Mouse (Mus musculus) cerebellum, adult 2 months (tissue): ENCODE results near the gene Ube2f. TPM values are rescaled to one million over a fixed set of nuclear protein-coding genes. Genes with fewer than 3 reads are reported as not detected.

Experiments
- DNase-seq, 2 experiments: peaks; one replicate each; pipeline ENCODE4 v3.0.0; 2021
- H3K27ac ChIP-seq: fragments of 200-500 bp; 2 replicates; pipeline ENCODE4 v1.5.1; 2012; ENCODE audit warnings: low read length, control low read depth, inconsistent platforms; ENCODE audit not compliant: insufficient read depth
- H3K27me3 ChIP-seq: fragments of 200-500 bp; 2 replicates; pipeline ENCODE4 v1.6.1; 2012; ENCODE audit warnings: inconsistent platforms, mild to moderate bottlenecking, low read length, moderate library complexity; ENCODE audit not compliant: control insufficient read depth, insufficient read depth
- H3K4me1 ChIP-seq: fragments of 200-500 bp; 2 replicates; pipeline ENCODE4 v1.6.1; 2011; ENCODE audit warnings: low read length; ENCODE audit not compliant: control insufficient read depth, insufficient read depth
- H3K4me3 ChIP-seq: fragments of 200-500 bp; replicated peaks from 2 replicates; pipeline ENCODE3; 2011; ENCODE audit warnings: mild to moderate bottlenecking, low read depth, low read length, control low read depth; ENCODE audit not compliant: insufficient read depth
- CTCF ChIP-seq: fragments of 200-500 bp; IDR thresholded peaks from 2 replicates; pipeline ENCODE4 v1.5.1; 2011; ENCODE audit warnings: low read depth, mild to moderate bottlenecking, control low read depth, low read length, moderate library complexity, borderline replicate concordance; ENCODE audit not compliant: insufficient read depth
- POLR2A ChIP-seq: fragments of 200-500 bp; IDR thresholded peaks from 2 replicates; pipeline ENCODE4 v1.6.1; 2011; ENCODE audit warnings: low read length, control low read depth, borderline replicate concordance; ENCODE audit not compliant: insufficient read depth
- WGBS: fragments of 180-500 bp; shearing (Covaris S2); methylation state at CpG from one replicate; pipeline ENCODE4 v1.1.7; 2018; 5-methylcytosine and 5-hydroxymethylcytosine counted together
- polyA plus RNA-seq: library from polyadenylated mRNA; depleted of rRNA; stranded (reverse); fragments of >200 nt; gene quantifications from 2 replicates; pipeline ENCODE4 v1.2.3, GENCODE M21; 2012

The Ube2f gene
- polyA plus RNA-seq, 1 experiment, result 72.3 TPM

DNA sequence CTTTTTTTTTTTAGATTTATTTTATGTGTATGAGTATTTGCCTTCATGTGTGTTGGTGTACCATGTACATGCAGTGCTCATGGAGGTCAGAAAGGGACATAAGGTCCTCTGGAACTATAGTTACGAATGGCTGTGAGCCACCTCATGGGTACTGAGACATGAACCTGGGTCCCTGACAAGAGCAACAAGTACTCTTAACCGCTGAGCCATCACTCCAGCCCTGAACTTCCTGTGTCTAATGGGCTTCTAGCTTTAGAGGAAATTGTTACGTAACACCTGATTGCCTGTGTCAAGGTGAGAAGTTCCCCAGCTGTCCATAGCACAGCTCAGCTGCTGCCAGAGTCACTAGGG lies 29.8 kb upstream of the Ube2f start:
- WGBS, result 93% methylated on average over 3 of the region's 3 CpGs

GRCm38 (mm10) chr1:91226562-91226961 lies 23.5 kb upstream of the Ube2f start:
- no peak for TF ChIP-seq POLR2A
- Histone ChIP-seq H3K4me1 (no peaks in the 10 kb centered on the region), H3K4me3 (no peak overlapping the region), H3K27ac (no peak overlapping the region), H3K27me3 (no peaks in the 10 kb centered on the region)
- 53% methylated on average over 4 of the region's 4 CpGs for whole genome bisulfite sequencing
- DNase-seq, result no peak

More for the DNA sequence above, 29.8 kb upstream of the Ube2f start:
- no peaks in the 10 kb centered on the region for H3K27me3 ChIP-seq
- no peak for TF ChIP-seq CTCF
- TF ChIP-seq POLR2A, result no peak
- H3K4me1 ChIP-seq, result peaks cover 4% of the 10 kb centered on the region; the same call in 1 of the 2 replicates
- DNase-seq, result no peak
- no peak overlapping the region for H3K4me3 ChIP-seq
- no peak overlapping the region for H3K27ac ChIP-seq

GRCm38 (mm10) chr1:91227381-91228054 lies 22.6 kb upstream of the Ube2f start:
- DNase-seq, result no peak
- Histone ChIP-seq H3K27ac (no peak overlapping the region), H3K4me3 (no peak overlapping the region), H3K4me1 (no peaks in the 10 kb centered on the region), H3K27me3 (no peaks in the 10 kb centered on the region)
- WGBS, result 68% methylated on average over 15 of the region's 15 CpGs
- TF ChIP-seq POLR2A (no peak), CTCF (no peak)

GRCm38 (mm10) chr1:91231142-91231541 lies 19.0 kb upstream of the Ube2f start:
- 38% methylated on average over 6 of the region's 6 CpGs for WGBS
- TF ChIP-seq CTCF (no peak), POLR2A (no peak)
- DNase-seq, result no peak
- no peaks in the 10 kb centered on the region for H3K4me1 ChIP-seq
- no peak overlapping the region for H3K27ac ChIP-seq
- no peaks in the 10 kb centered on the region for H3K27me3 ChIP-seq
- no peak overlapping the region for H3K4me3 ChIP-seq

- Histone ChIP-seq H3K27ac (no peak overlapping the region), H3K4me3 (no peak overlapping the region), H3K27me3 (no peaks in the 10 kb centered on the region), H3K4me1 (no peaks in the 10 kb centered on the region)
- DNase-seq, result no peak
- WGBS, result 73% methylated on average over 5 of the region's 5 CpGs
- TF ChIP-seq CTCF, result no peak
- TF ChIP-seq POLR2A, result no peak
Observed at GRCm38 (mm10) chr1:91231896-91232295, 18.2 kb upstream of the Ube2f start.

DNA sequence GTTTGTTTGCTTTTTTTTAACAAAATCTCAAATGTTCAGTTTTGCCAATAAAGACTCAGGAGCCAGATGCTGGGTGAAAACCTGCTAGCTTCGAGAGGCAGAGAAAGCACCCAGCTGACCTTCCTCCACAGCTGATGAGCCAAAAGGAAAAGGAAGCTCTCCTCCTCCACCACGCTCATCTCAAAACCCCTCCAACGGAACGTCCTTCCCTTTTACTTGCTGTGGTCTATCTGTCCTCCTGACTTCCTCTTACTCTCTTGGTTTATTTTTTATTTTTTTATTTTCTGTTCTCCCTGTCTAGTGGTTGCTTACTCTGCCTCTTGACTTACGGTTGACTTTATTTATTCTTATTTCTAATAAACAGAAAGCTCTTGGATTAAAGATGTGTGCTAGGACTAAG lies 14.7 kb upstream of the Ube2f start:
- Histone ChIP-seq H3K4me1 (no peaks in the 10 kb centered on the region), H3K27me3 (no peaks in the 10 kb centered on the region), H3K4me3 (no peak overlapping the region), H3K27ac (no peak overlapping the region)
- WGBS, result 65% methylated on average over 5 of the region's 5 CpGs
- no peak for DNase-seq
- no peak for TF ChIP-seq POLR2A
- no peak for TF ChIP-seq CTCF

- TF ChIP-seq CTCF (no peak), POLR2A (no peak)
- Histone ChIP-seq H3K4me1 (no peaks in the 10 kb centered on the region), H3K27ac (no peak overlapping the region), H3K4me3 (no peak overlapping the region), H3K27me3 (no peaks in the 10 kb centered on the region)
- WGBS, result 83% methylated on average over 6 of the region's 6 CpGs
- no peak for DNase-seq
Observed at GRCm38 (mm10) chr1:91237676-91238075, 12.4 kb upstream of the Ube2f start.

GRCm38 (mm10) chr1:91239112-91239511 lies 11.0 kb upstream of the Ube2f start:
- TF ChIP-seq POLR2A (no peak), CTCF (peak; percentile 59)
- Histone ChIP-seq H3K4me1 (no peaks in the 10 kb centered on the region), H3K27ac (no peak overlapping the region), H3K27me3 (no peaks in the 10 kb centered on the region), H3K4me3 (no peak overlapping the region)
- peak; percentile 25 to 39 for DNase-seq
- 20% methylated on average over 5 of the region's 5 CpGs for WGBS

GRCm38 (mm10) chr1:91239800-91240199 lies 10.3 kb upstream of the Ube2f start:
- Histone ChIP-seq H3K27me3 (no peaks in the 10 kb centered on the region), H3K4me1 (no peaks in the 10 kb centered on the region), H3K4me3 (no peak overlapping the region), H3K27ac (no peak overlapping the region)
- WGBS, result 91% methylated on average over 1 of the region's 1 CpGs
- TF ChIP-seq CTCF (no peak), POLR2A (no peak)
- no peak for DNase-seq
